Mouse (Mus musculus): ENCODE results near the gene Rhot1.

- TF ChIP-seq CTCF (IDR thresholded peaks at IDR 0.05; ENCODE audit: borderline replicate concordance, extremely low read depth, insufficient read depth, insufficient read length): no peak
- no peak for TF ChIP-seq POLR2A (IDR thresholded peaks at IDR 0.05; ENCODE audit: borderline replicate concordance, extremely low read depth, insufficient read depth, insufficient read length, poor library complexity, severe bottlenecking)
Observed at GRCm38 (mm10) chr11:80161041-80161440, 47.8 kb upstream of the Rhot1 start.

Measured in brain, embryonic 14.5 days (tissue).